Mouse (Mus musculus) intestine, postnatal 0 days (tissue): ENCODE data around the gene Cnpy3. TPM values are rescaled to one million over a fixed set of nuclear protein-coding genes. Genes with fewer than 3 reads are reported as not detected.

ENCODE experiments used
- ATAC-seq: fragments of 200-750 bp; cut with Nextera tagmentation; 2 replicates; pipeline ENCODE4 v1.8.0; 2017; ENCODE audit warnings: mild to moderate bottlenecking, moderate TSS enrichment, moderate library complexity
- H3K27ac ChIP-seq: fragments of 300-500 bp; sonication (generic); 2 replicates; pipeline ENCODE4 v1.5.1; 2014; ENCODE audit warnings: mild to moderate bottlenecking, low read depth, low read length, moderate library complexity
- H3K27me3 ChIP-seq: fragments of 300-500 bp; sonication (generic); replicated peaks from 2 replicates; pipeline ENCODE4 v1.6.1; 2014; ENCODE audit warnings: low read length, mixed read lengths; ENCODE audit not compliant: control insufficient read depth, insufficient read depth
- H3K36me3 ChIP-seq: fragments of 300-500 bp; sonication (generic); 2 replicates; pipeline ENCODE4 v1.6.1; 2014; ENCODE audit warnings: mild to moderate bottlenecking, moderate library complexity; ENCODE audit not compliant: control insufficient read depth, insufficient read depth
- H3K4me1 ChIP-seq: fragments of 300-500 bp; sonication (generic); replicated peaks from 2 replicates; pipeline ENCODE4 v1.6.1; 2014; ENCODE audit warnings: antibody characterized with exemption, low read length, mixed read lengths; ENCODE audit not compliant: control insufficient read depth, insufficient read depth
- H3K4me2 ChIP-seq: fragments of 300-500 bp; sonication (generic); replicated peaks from 2 replicates; pipeline ENCODE4 v1.6.1; 2014; ENCODE audit warnings: low read depth, mild to moderate bottlenecking, moderate library complexity
- H3K4me3 ChIP-seq: fragments of 300-500 bp; sonication (generic); 2 replicates; pipeline ENCODE4 v1.5.1; 2014; ENCODE audit warnings: low read depth, low read length
- H3K9ac ChIP-seq: fragments of 300-500 bp; sonication (generic); 2 replicates; pipeline ENCODE4 v1.6.1; 2014; ENCODE audit warnings: mild to moderate bottlenecking, low read depth, low read length
- H3K9me3 ChIP-seq: fragments of 300-500 bp; sonication (generic); 2 replicates; pipeline ENCODE4 v1.6.1; 2016; ENCODE audit warnings: mixed run types; ENCODE audit not compliant: control insufficient read depth
- CTCF ChIP-seq: sonication (generic); IDR thresholded peaks from 2 replicates; pipeline ENCODE4 v1.5.1; 2016; ENCODE audit warnings: low read depth, mild to moderate bottlenecking, control low read depth, antibody characterized with exemption, moderate library complexity
- WGBS: fragments of 180-500 bp; shearing (Covaris S2); extraction: QIAGEN DNeasy Blood & Tissue Kit; methylation state at CpG from one replicate; pipeline ENCODE4 v1.1.7; 2014; 5-methylcytosine and 5-hydroxymethylcytosine counted together
- polyA plus RNA-seq: library from polyadenylated mRNA; unstranded; fragments of >200 nt; fragmentation: Nextera tagmentation; extraction: Ambion mirVana; gene quantifications from 2 replicates; pipeline ENCODE4 v1.2.1, GENCODE M21; 2015

Gene Cnpy3
- polyA plus RNA-seq, 1 experiment from 2014 or later: 35.6 TPM

- 89% methylated on average over 26 of the region's 26 CpGs for WGBS
- H3K9ac ChIP-seq: no peak overlapping the region
- TF ChIP-seq CTCF: no peak
- peaks cover 41% of the 10 kb centered on the region for H3K36me3 ChIP-seq
- no peaks in the 10 kb centered on the region for H3K4me1 ChIP-seq
- no peaks in the 10 kb centered on the region for H3K9me3 ChIP-seq
- H3K27me3 ChIP-seq: no peaks in the 10 kb centered on the region
- no peak overlapping the region for H3K4me3 ChIP-seq
- ATAC-seq: no peak
- no peak overlapping the region for H3K27ac ChIP-seq
- H3K4me2 ChIP-seq: no peak overlapping the region
Observed at GRCm38 (mm10) chr17:46725731-46726645, 26.0 kb downstream of the Cnpy3 start.

DNA sequence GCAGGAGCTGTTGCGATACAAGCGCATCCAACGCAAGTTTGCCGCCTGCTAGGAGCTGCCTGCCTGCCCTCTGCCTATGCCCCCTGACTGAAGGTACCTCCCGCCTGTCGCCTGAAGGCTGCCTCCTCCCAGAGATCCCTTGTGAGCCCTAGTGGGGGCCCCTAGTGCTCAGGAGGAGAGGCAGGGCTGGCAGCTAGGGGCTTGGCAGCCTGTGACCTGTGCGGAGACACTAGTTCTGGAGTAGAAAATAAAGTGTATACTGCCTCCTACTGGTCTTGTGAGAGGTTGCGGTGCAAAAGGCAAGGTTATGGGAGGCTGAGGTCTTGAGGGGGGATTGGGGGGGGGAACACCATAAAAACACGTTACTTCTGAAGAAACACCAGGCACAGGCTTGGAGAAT lies 26.7 kb downstream of the Cnpy3 start:
- H3K9ac ChIP-seq: no peak overlapping the region
- ATAC-seq: no peak
- 62% methylated on average over 9 of the region's 9 CpGs for WGBS

GRCm38 (mm10) chr17:46724477-46725084 lies 27.4 kb downstream of the Cnpy3 start:
- H3K27ac ChIP-seq: no peak overlapping the region
- no peaks in the 10 kb centered on the region for H3K4me1 ChIP-seq
- ATAC-seq: no peak
- H3K9me3 ChIP-seq: no peaks in the 10 kb centered on the region
- no peak for TF ChIP-seq CTCF
- no peak overlapping the region for H3K4me2 ChIP-seq
- WGBS: 79% methylated on average over 20 of the region's 20 CpGs
- H3K36me3 ChIP-seq: peaks cover 51% of the 10 kb centered on the region
- H3K4me3 ChIP-seq: no peak overlapping the region
- no peak overlapping the region for H3K9ac ChIP-seq
- no peaks in the 10 kb centered on the region for H3K27me3 ChIP-seq

More for the DNA sequence above, 26.7 kb downstream of the Cnpy3 start:
- Histone ChIP-seq H3K27me3 (no peaks in the 10 kb centered on the region), H3K9me3 (no peaks in the 10 kb centered on the region), H3K36me3 (peaks cover 48% of the 10 kb centered on the region), H3K4me3 (no peak overlapping the region), H3K27ac (no peak overlapping the region), H3K4me2 (no peak overlapping the region), H3K4me1 (no peaks in the 10 kb centered on the region)
- TF ChIP-seq CTCF: peak; percentile 72

GRCm38 (mm10) chr17:46721077-46721476 lies 30.9 kb downstream of the Cnpy3 start:
- no peak for TF ChIP-seq CTCF
- H3K36me3 ChIP-seq: peaks cover 51% of the 10 kb centered on the region
- H3K27me3 ChIP-seq: no peaks in the 10 kb centered on the region
- no peaks in the 10 kb centered on the region for H3K9me3 ChIP-seq
- no peak overlapping the region for H3K4me3 ChIP-seq
- 93% methylated on average over 7 of the region's 7 CpGs for WGBS
- no peak for ATAC-seq
- no peak overlapping the region for H3K27ac ChIP-seq
- H3K4me1 ChIP-seq: no peaks in the 10 kb centered on the region
- no peak overlapping the region for H3K4me2 ChIP-seq
- no peak overlapping the region for H3K9ac ChIP-seq

GRCm38 (mm10) chr17:46714756-46715481 lies 37.1 kb downstream of the Cnpy3 start:
- H3K4me2 ChIP-seq: no peak overlapping the region
- H3K27ac ChIP-seq: no peak overlapping the region
- ATAC-seq: no peak
- H3K36me3 ChIP-seq: 0 out of 2 replicates have a peak, but pooled peaks cover 16% of the 10 kb centered on the region
- no peaks in the 10 kb centered on the region for H3K9me3 ChIP-seq
- no peak overlapping the region for H3K9ac ChIP-seq
- 93% methylated on average over 11 of the region's 11 CpGs for WGBS
- H3K4me1 ChIP-seq: peaks cover 5% of the 10 kb centered on the region; the same call in 1 of the 2 replicates
- no peaks in the 10 kb centered on the region for H3K27me3 ChIP-seq
- no peak overlapping the region for H3K4me3 ChIP-seq
- peak; percentile 40 for TF ChIP-seq CTCF

GRCm38 (mm10) chr17:46713849-46714248 lies 38.2 kb downstream of the Cnpy3 start:
- WGBS: 91% methylated on average over 9 of the region's 9 CpGs
- H3K27me3 ChIP-seq: no peaks in the 10 kb centered on the region
- no peak for ATAC-seq

More at GRCm38 (mm10) chr17:46713849-46714248, 38.2 kb downstream of the Cnpy3 start:
- Histone ChIP-seq H3K36me3 (0 out of 2 replicates have a peak, but pooled peaks cover 16% of the 10 kb centered on the region), H3K9ac (no peak overlapping the region), H3K27ac (no peak overlapping the region), H3K4me1 (peaks cover 5% of the 10 kb centered on the region; the same call in 1 of the 2 replicates), H3K9me3 (no peaks in the 10 kb centered on the region), H3K4me2 (no peak overlapping the region), H3K4me3 (no peak overlapping the region)
- no peak for TF ChIP-seq CTCF
